Mouse (Mus musculus) C2C12 (cell line): ENCODE data around the gene Krtap4-6. TPM values are rescaled to one million over a fixed set of nuclear protein-coding genes. Genes with fewer than 3 reads are reported as not detected.
A peak's percentile ranks its signal among the peaks of the same experiment; 100 is the strongest.
"Not testable (repeated sequence)": the region's sequence is repeated elsewhere in the genome, so short reads cannot be mapped to it uniquely, and the experiment has no call there.

Experiments
- H3K27me3 ChIP-seq: one replicate; pipeline ENCODE4 v1.6.1; 2011; ENCODE audit not compliant: control insufficient read depth, insufficient read depth, insufficient read length
- H3K36me3 ChIP-seq: one replicate; pipeline ENCODE4 v1.6.1; 2011; ENCODE audit not compliant: control insufficient read depth, insufficient read depth
- H3K4me3 ChIP-seq: one replicate; pipeline ENCODE4 v1.5.1; 2011; ENCODE audit warnings: mild to moderate bottlenecking, control low read depth; ENCODE audit not compliant: poor library complexity, insufficient read depth, severe bottlenecking
- H3K79me2 ChIP-seq: one replicate; pipeline ENCODE4 v1.6.1; 2011; ENCODE audit not compliant: control insufficient read depth, insufficient read depth
- H3K79me3 ChIP-seq: one replicate; pipeline ENCODE4 v1.6.1; 2011; ENCODE audit warnings: low read depth, control low read depth
- H3ac ChIP-seq: one replicate; pipeline ENCODE3; 2011; ENCODE audit warnings: low read depth; ENCODE audit not compliant: control insufficient read depth, insufficient read length
- CEBPB ChIP-seq: IDR thresholded peaks from one replicate; pipeline ENCODE4 v1.6.1; 2011; ENCODE audit warnings: low read depth, mild to moderate bottlenecking, control low read depth, moderate library complexity
- CTCF ChIP-seq: IDR thresholded peaks from one replicate; pipeline ENCODE4 v1.5.1; 2011; ENCODE audit not compliant: control insufficient read depth, insufficient read depth, insufficient read length
- FOSL1 ChIP-seq: IDR thresholded peaks from one replicate; pipeline ENCODE4 v1.8.0; 2011; ENCODE audit warnings: mild to moderate bottlenecking, low read length; ENCODE audit not compliant: poor library complexity, insufficient read depth, severe bottlenecking
- MAX ChIP-seq: IDR thresholded peaks from one replicate; pipeline ENCODE4 v1.6.1; 2011; ENCODE audit warnings: mild to moderate bottlenecking, control low read depth
- MYOD1 ChIP-seq: IDR thresholded peaks from one replicate; pipeline ENCODE4 v1.6.1; 2011; ENCODE audit warnings: low read depth; ENCODE audit not compliant: control insufficient read depth, insufficient read length
- MYOG ChIP-seq: IDR thresholded peaks from one replicate; pipeline ENCODE4 v1.6.1; 2011; ENCODE audit not compliant: control insufficient read depth, insufficient read length; ENCODE audit errors: extremely low read depth
- USF1 ChIP-seq: IDR thresholded peaks from one replicate; pipeline ENCODE4 v1.6.1; 2011; ENCODE audit warnings: low read depth, mild to moderate bottlenecking, control low read depth, moderate library complexity
- polyA plus RNA-seq: library from polyadenylated mRNA; unstranded; fragments of >200 nt; fragmentation: generic; extraction: Trizol; gene quantifications from one replicate; pipeline ENCODE4 v1.2.1, GENCODE M21; 2012; ENCODE audit warnings: missing spikeins

Gene Krtap4-6
- polyA plus RNA-seq, 1 experiment, result not detected

- Histone ChIP-seq H3K79me2 (no peaks in the 10 kb centered on the region), H3K36me3 (no peaks in the 10 kb centered on the region), H3K79me3 (no peaks in the 10 kb centered on the region), H3ac (no peak overlapping the region), H3K27me3 (no peaks in the 10 kb centered on the region), H3K4me3 (no peak overlapping the region)
- no peak for TF ChIP-seq USF1
- no peak for TF ChIP-seq MYOG
- no peak for TF ChIP-seq MAX
- no peak for TF ChIP-seq MYOD1
- TF ChIP-seq FOSL1, result no peak
- no peak for TF ChIP-seq CTCF
- no peak for TF ChIP-seq CEBPB
These were observed 8.7 kb downstream of the Krtap4-6 start for GRCm38 (mm10) chr11:99657051-99657450.

- TF ChIP-seq USF1, result no peak
- no peak for TF ChIP-seq FOSL1
- TF ChIP-seq MAX, result no peak
- no peak for TF ChIP-seq MYOG
- no peak for TF ChIP-seq MYOD1
- TF ChIP-seq CTCF, result no peak
- no peak for TF ChIP-seq CEBPB
- Histone ChIP-seq H3K36me3 (no peaks in the 10 kb centered on the region), H3K27me3 (no peaks in the 10 kb centered on the region), H3K4me3 (no peak within 1 kb of the TSS), H3ac (no peak within 1 kb of the TSS), H3K79me2 (no peaks in the 10 kb centered on the region), H3K79me3 (no peaks in the 10 kb centered on the region)
These were observed 15.6 kb downstream of the Krtap4-6 start, which contains the start of gene Gm11555 for GRCm38 (mm10) chr11:99650136-99650535. TSS of gene Gm11555 (minus strand) at chr11:99650236.

GRCm38 (mm10) chr11:99646444-99646843 is 19.3 kb downstream of the Krtap4-6 start:
- no peak for TF ChIP-seq CEBPB
- TF ChIP-seq MYOG, result no peak
- TF ChIP-seq MYOD1, result no peak
- no peak for TF ChIP-seq MAX

GRCm38 (mm10) chr11:99644351-99644750 is 21.4 kb downstream of the Krtap4-6 start:
- Histone ChIP-seq H3K27me3 (no peaks in the 10 kb centered on the region), H3K36me3 (no peaks in the 10 kb centered on the region), H3K79me3 (no peaks in the 10 kb centered on the region), H3K4me3 (no peak overlapping the region), H3ac (no peak overlapping the region), H3K79me2 (no peaks in the 10 kb centered on the region)
- no peak for TF ChIP-seq MYOG
- no peak for TF ChIP-seq MAX
- no peak for TF ChIP-seq USF1
- no peak for TF ChIP-seq FOSL1
- no peak for TF ChIP-seq CTCF
- TF ChIP-seq CEBPB, result no peak
- no peak for TF ChIP-seq MYOD1

More at GRCm38 (mm10) chr11:99646444-99646843, 19.3 kb downstream of the Krtap4-6 start:
- H3K36me3 ChIP-seq, result no peaks in the 10 kb centered on the region
- H3K79me2 ChIP-seq, result no peaks in the 10 kb centered on the region
- no peak overlapping the region for H3ac ChIP-seq
- H3K4me3 ChIP-seq, result no peak overlapping the region
- no peaks in the 10 kb centered on the region for H3K27me3 ChIP-seq
- no peaks in the 10 kb centered on the region for H3K79me3 ChIP-seq

GRCm38 (mm10) chr11:99643635-99644139 is 22.1 kb downstream of the Krtap4-6 start, which contains the start of gene Krtap4-7:
TSS of gene Krtap4-7 (minus strand) at chr11:99644089.
- not testable (repeated sequence) for H3K27me3 ChIP-seq, H3K4me3 ChIP-seq, H3K36me3 ChIP-seq, H3K79me2 ChIP-seq, H3ac ChIP-seq, H3K79me3 ChIP-seq
- TF ChIP-seq MYOD1, result peak; percentile 87

DNA sequence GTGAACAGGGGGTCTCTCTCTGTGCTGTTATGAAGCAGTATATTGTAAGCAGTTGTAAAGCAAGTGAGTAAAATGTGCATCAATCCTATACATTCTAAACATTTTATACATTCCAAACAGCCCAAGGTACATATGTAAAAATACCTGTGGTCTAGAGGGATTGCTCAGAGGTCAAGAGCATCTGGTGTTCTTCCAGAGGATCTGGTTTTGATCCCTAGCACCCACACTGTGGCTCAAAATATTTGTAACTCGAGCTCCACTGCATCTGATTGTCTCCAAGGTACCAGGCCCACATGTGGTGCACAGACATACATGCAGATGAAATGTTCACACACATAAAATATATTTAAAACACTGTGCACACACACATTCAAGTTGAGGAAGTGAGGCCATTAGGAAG is 24.8 kb downstream of the Krtap4-6 start:
- H3K79me3 ChIP-seq, result no peaks in the 10 kb centered on the region
- H3ac ChIP-seq, result no peak overlapping the region
- no peaks in the 10 kb centered on the region for H3K36me3 ChIP-seq
- H3K27me3 ChIP-seq, result no peaks in the 10 kb centered on the region
- no peak for TF ChIP-seq MAX
- no peak for TF ChIP-seq CTCF
- TF ChIP-seq MYOG, result no peak
- no peak for TF ChIP-seq USF1
- no peak overlapping the region for H3K4me3 ChIP-seq
- H3K79me2 ChIP-seq, result no peaks in the 10 kb centered on the region
